Mouse (Mus musculus) CD4-positive, CD25-positive, alpha-beta regulatory T cell, adult 2 months (primary cell): ENCODE results near the gene Itga9.

Experiments
- DNase-seq: peaks from one replicate; pipeline ENCODE4 v3.0.0-alpha.2; 2012; ENCODE audit warnings: low read depth, low spot score

The Itga9 gene

GRCm38 (mm10) chr9:118875705-118876104, 269.2 kb downstream of the Itga9 start:
- DNase-seq = no peak

DNA sequence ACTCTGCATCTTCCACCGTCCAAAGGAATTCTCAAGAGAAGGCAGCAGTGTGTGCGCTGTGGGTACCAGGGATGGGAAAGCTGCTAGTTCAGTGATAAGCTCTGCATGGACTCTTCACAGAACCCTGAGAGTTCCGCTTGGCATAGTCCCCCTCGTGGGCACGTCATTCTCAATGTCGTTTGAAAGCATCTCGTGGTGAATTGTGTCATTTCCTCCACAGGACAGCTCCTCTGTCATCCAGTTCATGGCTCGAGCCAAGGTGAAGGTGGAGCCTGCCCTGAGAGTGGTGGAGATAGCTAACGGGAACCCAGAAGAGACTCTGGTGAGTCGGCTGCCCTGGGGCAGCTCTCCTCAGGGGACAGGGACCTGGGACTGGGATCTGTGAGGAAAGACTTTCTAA, 270.4 kb downstream of the Itga9 start:
- no peak for DNase-seq

DNA sequence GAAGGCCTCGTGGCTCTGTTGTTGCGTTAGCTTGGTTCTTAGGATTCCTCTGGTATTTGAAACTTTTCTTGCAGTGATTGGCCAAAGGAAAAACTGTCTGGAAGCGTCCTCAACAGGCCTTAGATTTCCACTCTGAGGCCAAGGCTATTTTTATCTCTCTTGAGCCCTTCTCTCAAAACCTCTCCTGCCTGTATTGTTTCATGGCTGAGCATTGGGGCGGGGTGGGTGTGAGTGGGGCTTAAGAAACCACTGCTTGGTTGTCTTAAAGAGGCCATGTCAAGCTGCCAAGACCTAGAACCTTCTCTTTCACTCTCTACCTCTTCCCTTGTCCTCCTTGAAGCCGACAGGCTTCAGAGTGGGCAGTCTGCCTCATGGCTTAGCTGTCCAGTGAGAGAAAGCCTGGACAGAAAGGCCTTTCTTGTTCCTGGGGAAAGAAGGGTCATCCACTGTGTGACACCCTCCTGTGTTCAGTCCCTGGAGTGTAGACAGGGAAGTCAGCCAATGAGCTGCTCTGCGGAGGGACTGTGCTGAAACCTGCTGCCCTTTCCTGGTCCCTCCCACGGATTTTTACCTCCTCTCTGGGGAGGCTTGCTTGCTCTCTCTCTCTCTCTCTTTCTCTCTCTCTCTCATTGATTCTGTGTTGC, 271.0 kb downstream of the Itga9 start:
- DNase-seq = no peak

- no peak for DNase-seq
Observed at GRCm38 (mm10) chr9:118878596-118878995, 272.1 kb downstream of the Itga9 start.

DNA sequence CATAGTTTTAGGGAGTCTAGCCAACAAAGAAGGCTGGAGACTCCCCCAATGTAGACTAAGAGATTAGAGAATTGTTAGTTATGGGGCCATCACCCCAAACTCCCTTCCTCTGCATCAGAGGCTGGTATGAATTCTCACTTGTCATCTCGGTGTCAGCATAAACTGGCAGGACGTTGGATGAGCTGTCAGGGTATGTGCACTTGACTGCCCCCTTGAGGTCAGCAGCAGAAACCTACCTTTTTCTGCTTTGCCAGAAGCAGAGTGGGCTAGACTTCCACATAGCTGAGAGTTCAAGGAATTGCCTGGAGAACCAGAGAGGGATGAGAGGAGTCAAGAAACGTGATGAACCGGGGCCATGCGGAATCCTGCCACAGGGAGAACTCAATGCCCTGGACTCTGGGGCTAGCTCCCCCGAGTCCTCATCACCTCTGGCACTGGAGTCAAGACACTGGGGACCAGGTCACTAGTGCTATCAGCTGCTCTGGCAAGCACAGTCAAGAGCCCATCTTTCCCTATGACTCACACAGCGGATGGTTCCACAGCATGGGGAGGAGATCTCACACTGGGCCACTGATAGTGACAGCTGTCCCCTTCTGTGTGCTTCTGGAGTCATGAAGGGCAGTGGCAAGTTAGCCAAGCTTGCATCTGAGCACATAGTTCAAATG, 274.9 kb downstream of the Itga9 start:
- peak; percentile 70 for DNase-seq

GRCm38 (mm10) chr9:118881946-118882284, 275.4 kb downstream of the Itga9 start:
- DNase-seq = no peak

- DNase-seq = no peak
Observed at GRCm38 (mm10) chr9:118883150-118883549, 276.7 kb downstream of the Itga9 start.

DNA sequence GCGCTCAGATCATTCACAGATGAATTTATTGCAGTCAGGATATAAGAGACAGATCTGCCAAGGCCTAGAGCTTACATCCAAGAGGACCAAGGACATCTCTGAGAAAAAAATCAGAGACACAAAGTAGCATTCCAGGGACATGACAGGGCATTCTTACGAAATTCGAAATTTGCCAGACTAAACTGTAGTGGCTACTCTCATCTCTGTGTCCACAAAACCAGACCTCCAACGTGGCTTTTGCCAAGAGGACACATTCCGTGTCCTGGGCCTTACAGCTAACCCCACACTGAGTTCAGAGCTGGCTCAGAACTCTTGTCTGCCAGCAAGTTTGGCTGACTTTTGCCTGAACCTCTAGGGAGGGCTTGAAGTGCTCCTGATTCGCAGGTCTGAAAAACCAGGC, 279.3 kb downstream of the Itga9 start:
- no peak for DNase-seq

GRCm38 (mm10) chr9:118887201-118887600, 280.7 kb downstream of the Itga9 start:
- DNase-seq = no peak

- DNase-seq = no peak
Observed at GRCm38 (mm10) chr9:118887734-118888133, 281.2 kb downstream of the Itga9 start.

DNA sequence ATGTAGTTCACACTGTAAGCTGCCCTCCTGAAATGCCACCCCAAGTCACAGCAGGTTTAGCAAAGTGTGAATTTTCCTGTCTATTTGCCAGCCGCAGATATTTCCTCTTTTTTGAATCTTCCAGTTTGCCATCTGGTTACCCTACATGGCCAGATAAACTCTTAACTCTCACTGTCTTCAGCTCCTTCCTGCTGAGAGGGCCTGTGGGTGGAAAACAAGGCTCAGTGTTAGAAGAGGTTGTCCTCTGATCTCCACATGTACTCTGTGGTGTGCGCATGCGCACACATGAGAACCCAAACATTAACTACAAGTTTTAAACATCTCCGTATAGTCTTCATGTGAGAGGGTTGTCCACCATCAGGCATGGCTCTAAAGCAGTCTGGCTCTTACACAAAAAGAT, 283.7 kb downstream of the Itga9 start:
- peak; percentile 65 for DNase-seq

GRCm38 (mm10) chr9:118890645-118891044, 284.2 kb downstream of the Itga9 start:
- no peak for DNase-seq

DNA sequence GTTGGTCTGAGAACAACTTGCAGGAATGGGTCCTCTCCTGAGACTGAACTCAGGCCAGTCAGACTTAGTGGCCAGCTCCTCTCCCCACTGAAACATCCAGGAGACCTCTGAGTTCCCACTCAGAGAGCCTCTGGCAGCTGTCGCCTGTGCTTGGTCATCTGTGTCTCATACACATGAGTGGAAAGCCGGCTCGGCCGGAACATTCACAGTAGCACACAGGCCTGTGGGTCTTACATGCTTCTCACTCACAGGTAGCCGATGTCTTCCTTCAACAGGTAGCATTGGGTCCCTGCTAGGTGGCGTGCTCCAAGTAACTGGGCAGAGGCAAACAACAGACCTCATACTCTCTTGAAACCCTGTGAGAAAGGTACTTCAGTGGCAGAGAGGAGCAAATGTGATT, 284.6 kb downstream of the Itga9 start:
- no peak for DNase-seq

- DNase-seq = no peak
Observed at GRCm38 (mm10) chr9:118891593-118891992, 285.1 kb downstream of the Itga9 start.

- no peak for DNase-seq
Observed at GRCm38 (mm10) chr9:118895101-118895500, 288.6 kb downstream of the Itga9 start.

GRCm38 (mm10) chr9:118900677-118901076, 294.2 kb downstream of the Itga9 start:
- no peak for DNase-seq

- DNase-seq = no peak
Observed at GRCm38 (mm10) chr9:118901917-118902316, 295.4 kb downstream of the Itga9 start.

- peak; percentile 83 for DNase-seq
Observed at GRCm38 (mm10) chr9:118907934-118908620, 301.6 kb downstream of the Itga9 start.

DNA sequence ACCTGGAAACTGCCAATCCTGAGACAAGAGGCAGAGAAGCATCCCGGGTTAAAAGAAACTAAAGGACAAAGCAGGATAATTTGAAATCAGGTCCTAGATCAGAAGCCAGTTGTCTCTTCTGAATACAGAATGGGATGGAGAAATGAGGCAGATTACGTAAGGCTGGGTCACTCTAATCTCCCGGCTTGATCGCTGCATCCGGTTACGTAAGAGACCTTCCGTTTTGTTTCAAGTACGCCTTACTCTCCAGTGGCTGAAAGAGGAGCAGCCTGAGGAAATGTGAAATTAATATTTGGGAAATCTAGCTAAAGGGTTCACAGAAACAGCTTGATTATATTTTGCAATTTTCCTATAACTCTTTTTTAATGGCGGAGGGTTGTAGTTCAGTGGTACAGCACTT, 306.6 kb downstream of the Itga9 start:
- DNase-seq = no peak

DNA sequence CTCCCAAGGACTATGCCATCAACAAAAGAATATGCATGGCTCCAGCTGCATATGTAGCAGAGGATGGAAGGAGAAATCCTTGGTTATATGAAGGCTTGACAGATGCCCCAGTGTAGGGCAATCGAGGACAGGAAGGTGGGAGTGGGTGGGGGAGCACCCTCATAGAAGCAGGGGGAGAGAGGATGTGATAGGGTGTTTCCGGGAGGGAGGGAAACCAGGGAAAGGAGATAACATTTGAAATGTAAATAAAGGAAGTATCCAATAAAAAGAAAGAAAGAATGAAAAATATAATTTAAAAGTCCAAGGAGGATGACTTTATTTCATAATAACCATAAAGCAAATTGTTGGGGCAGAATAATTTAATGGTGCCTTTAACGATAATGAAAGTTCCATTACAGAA, 307.1 kb downstream of the Itga9 start:
- DNase-seq = no peak

GRCm38 (mm10) chr9:118914589-118914988, 308.1 kb downstream of the Itga9 start:
- DNase-seq = no peak

- DNase-seq = peak; percentile 65
Observed at GRCm38 (mm10) chr9:118915290-118915689, 308.8 kb downstream of the Itga9 start.

DNA sequence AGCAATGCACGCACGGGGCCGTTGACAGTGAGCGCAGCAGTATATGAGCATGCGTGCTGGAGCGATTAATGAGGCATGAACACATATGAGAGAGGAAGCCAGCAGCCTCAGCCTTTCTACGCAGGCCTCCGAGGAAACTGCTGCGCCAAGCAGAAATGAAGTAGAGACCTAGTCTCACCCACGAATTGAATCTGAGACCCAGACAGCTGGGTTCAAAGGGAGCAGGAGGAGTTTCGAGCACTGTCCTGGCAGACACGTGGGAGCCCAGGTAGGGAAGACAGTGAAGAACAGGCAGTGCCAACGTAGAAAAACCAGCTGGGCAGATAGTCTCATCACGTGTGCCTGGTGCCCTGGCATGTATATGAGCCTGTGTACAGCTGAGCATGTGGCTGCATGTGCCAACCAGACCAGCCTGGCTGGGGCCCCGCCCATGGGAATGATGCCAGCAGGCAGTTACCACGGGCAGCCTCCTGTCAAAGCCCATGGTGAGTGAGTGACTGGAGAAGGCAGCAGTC, 313.2 kb downstream of the Itga9 start:
- DNase-seq = no peak
